Mouse (Mus musculus) lung, embryonic 16.5 days (tissue): ENCODE data around the gene Nicn1. TPM values are rescaled to one million over a fixed set of nuclear protein-coding genes. Genes with fewer than 3 reads are reported as not detected.
"Not testable (repeated sequence)": the region's sequence is repeated elsewhere in the genome, so short reads cannot be mapped to it uniquely, and the experiment has no call there.

ENCODE experiments used
- ATAC-seq: fragments of 200-750 bp; cut with Nextera tagmentation; 2 replicates; pipeline ENCODE4 v1.8.0; 2017; ENCODE audit warnings: low read depth, mild to moderate bottlenecking, moderate library complexity
- H3K27ac ChIP-seq: fragments of 300-500 bp; sonication (generic); 2 replicates; pipeline ENCODE4 v1.5.1; 2014; ENCODE audit warnings: mild to moderate bottlenecking, control low read depth, low read length
- H3K27me3 ChIP-seq: fragments of 300-500 bp; sonication (generic); 2 replicates; pipeline ENCODE4 v1.6.1; 2014; ENCODE audit warnings: low read depth, low read length, mixed read lengths; ENCODE audit not compliant: control insufficient read depth, insufficient read depth
- H3K36me3 ChIP-seq: fragments of 300-500 bp; sonication (generic); 2 replicates; pipeline ENCODE4 v1.6.1; 2014; ENCODE audit warnings: low read length; ENCODE audit not compliant: control insufficient read depth, insufficient read depth
- H3K4me1 ChIP-seq: fragments of 300-500 bp; sonication (generic); replicated peaks from 2 replicates; pipeline ENCODE4 v1.6.1; 2014; ENCODE audit warnings: low read length, mixed read lengths; ENCODE audit not compliant: control insufficient read depth, insufficient read depth
- H3K4me2 ChIP-seq: fragments of 300-500 bp; sonication (generic); 2 replicates; pipeline ENCODE4 v1.6.1; 2014; ENCODE audit warnings: low read depth, low read length, control low read depth
- H3K4me3 ChIP-seq: fragments of 300-500 bp; sonication (generic); 2 replicates; pipeline ENCODE4 v1.5.1; 2014; ENCODE audit warnings: mild to moderate bottlenecking, low read length, control low read depth
- H3K9ac ChIP-seq: fragments of 300-500 bp; sonication (generic); 2 replicates; pipeline ENCODE4 v1.6.1; 2014; ENCODE audit warnings: low read length, control low read depth
- H3K9me3 ChIP-seq: fragments of 300-500 bp; sonication (generic); 2 replicates; pipeline ENCODE4 v1.6.1; 2016; ENCODE audit warnings: low read length; ENCODE audit not compliant: control insufficient read depth
- WGBS: fragments of 180-500 bp; shearing (Covaris S2); extraction: QIAGEN DNeasy Blood & Tissue Kit; methylation state at CpG from one replicate; pipeline ENCODE4 v1.1.7; 2014; 5-methylcytosine and 5-hydroxymethylcytosine counted together
- polyA plus RNA-seq: library from polyadenylated mRNA; unstranded; fragments of >200 nt; fragmentation: Nextera tagmentation; extraction: Ambion mirVana; gene quantifications from 2 replicates; pipeline ENCODE4 v1.2.1, GENCODE M21; 2015

Gene Nicn1
- polyA plus RNA-seq, 1 experiment from 2014 or later = 36.8 TPM

DNA sequence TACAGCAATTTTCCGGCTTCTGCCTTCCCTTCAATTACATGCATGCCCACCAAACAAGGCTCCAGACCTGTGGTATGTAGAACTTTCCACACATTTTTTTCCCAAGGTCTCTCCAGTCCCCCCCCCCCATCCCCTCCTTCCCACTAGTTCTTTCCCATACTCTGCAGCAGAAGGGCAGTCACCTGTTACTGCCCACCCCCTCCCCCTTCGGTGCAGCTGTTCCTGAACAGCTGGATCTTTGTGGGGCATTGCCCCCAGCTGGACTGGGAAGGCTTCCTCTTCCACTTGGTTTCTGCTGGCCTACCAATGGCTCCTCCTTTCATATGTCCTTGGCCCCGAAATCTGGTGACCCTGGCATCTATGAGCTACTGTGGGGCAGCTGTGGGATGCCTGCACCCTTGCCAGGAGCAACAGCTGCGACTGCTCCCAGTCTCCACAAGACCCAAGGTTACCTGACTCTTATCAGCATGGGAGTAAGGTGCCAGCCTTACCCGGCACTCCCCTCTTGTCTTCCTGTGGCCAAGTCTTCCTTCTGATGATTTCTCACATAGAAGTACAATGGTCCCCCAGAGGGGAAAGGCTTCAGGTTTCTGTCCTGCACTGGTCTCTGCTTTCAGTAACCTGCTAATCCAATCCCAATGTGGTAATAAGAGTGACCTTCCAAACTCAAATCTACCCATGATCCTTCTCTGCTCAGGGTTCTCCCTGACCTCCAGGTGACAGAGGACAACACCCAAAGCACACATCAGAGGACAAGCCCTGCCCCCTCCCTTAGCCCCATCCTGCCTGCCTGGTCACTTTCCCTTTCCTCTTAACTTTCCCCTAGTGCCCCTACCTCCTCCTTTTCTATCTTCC is 15.5 kb upstream of the Nicn1 start:
- Histone ChIP-seq H3K4me3 (no peak overlapping the region), H3K36me3 (no peaks in the 10 kb centered on the region), H3K27me3 (no peaks in the 10 kb centered on the region), H3K27ac (peak overlapping the region; percentile 70), H3K9me3 (no peaks in the 10 kb centered on the region), H3K4me1 (peaks cover 26% of the 10 kb centered on the region), H3K9ac (no peak overlapping the region), H3K4me2 (no peak overlapping the region)
- 60% methylated on average over 5 of the region's 5 CpGs for WGBS
- ATAC-seq = no peak

DNA sequence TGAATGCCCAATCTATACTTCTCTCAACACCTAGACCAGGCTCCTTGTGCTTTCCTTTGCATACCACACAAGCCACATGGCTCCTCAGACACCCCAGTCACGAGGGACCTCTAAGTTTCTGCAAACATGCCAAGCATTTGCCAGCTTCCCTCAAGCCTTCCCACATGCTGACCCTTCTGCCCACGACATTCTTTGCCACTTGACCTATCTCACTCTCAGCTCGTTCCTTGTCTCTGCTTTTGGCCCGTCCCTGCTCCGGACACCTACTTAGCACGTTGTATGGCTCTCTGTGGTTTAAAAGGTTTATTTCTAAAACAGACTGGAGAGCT is 14.9 kb upstream of the Nicn1 start:
- no peak overlapping the region for H3K4me2 ChIP-seq
- WGBS = 10% methylated on average over 6 of the region's 6 CpGs
- H3K27ac ChIP-seq = peak overlapping the region; percentile 70
- H3K9ac ChIP-seq = no peak overlapping the region
- no peaks in the 10 kb centered on the region for H3K36me3 ChIP-seq
- ATAC-seq = peak; percentile 70
- no peak overlapping the region for H3K4me3 ChIP-seq
- H3K9me3 ChIP-seq = no peaks in the 10 kb centered on the region
- H3K27me3 ChIP-seq = no peaks in the 10 kb centered on the region
- peaks cover 30% of the 10 kb centered on the region for H3K4me1 ChIP-seq

- no peak overlapping the region for H3K4me2 ChIP-seq
- H3K9ac ChIP-seq = no peak overlapping the region
- no peaks in the 10 kb centered on the region for H3K36me3 ChIP-seq
- ATAC-seq = no peak
- H3K27me3 ChIP-seq = no peaks in the 10 kb centered on the region
- 63% methylated on average over 10 of the region's 10 CpGs for WGBS
- no peaks in the 10 kb centered on the region for H3K9me3 ChIP-seq
- H3K4me1 ChIP-seq = peaks cover 18% of the 10 kb centered on the region
- H3K27ac ChIP-seq = no peak overlapping the region
- no peak overlapping the region for H3K4me3 ChIP-seq
Observed at GRCm38 (mm10) chr9:108278697-108279450, 11.4 kb upstream of the Nicn1 start.

DNA sequence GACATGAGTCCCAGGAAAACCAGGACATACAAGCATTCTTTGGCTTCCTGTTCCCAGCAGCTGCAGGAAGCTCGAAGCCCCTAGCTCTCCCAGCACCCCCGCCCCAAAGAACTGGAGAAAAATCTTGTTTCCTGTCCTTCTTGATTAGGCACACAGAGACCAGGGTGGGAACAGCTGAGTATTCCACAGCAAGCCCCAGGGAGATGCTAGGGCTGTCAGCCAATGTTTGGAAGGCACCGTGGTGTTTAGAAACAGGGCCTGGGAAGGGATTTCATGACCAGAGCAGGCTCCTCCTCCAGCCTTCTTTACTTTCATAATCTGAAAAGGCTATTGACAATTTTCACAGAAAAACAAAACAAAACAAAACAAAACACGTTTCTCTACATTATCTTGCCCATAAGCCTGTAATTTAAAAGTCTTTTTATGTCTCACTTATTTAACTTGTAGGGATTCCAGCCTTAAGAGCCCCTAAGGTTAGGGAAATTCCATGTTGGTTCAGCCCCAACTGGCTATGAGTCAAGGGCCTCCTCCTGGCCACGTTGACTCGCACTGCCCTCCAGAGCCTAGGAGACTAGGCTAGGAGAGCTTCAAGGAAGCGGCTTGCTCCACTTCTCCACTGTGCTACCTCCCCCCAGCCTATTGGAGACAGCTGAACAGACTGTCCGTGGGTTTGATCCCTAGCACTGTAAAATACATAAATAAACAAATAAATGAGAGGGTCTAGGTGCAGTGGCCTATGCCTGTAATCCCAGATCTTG is 10.0 kb upstream of the Nicn1 start:
- Histone ChIP-seq H3K9me3 (no peaks in the 10 kb centered on the region), H3K27ac (peak overlapping the region; percentile 77), H3K4me1 (peaks cover 8% of the 10 kb centered on the region), H3K9ac (no peak overlapping the region), H3K36me3 (no peaks in the 10 kb centered on the region), H3K4me3 (no peak overlapping the region), H3K4me2 (no peak overlapping the region), H3K27me3 (no peaks in the 10 kb centered on the region)
- WGBS = 13% methylated on average over 8 of the region's 8 CpGs
- peak; percentile 91 for ATAC-seq

- peaks cover 8% of the 10 kb centered on the region; the same call in 1 of the 2 replicates for H3K4me1 ChIP-seq
- H3K4me2 ChIP-seq = no peak overlapping the region
- H3K9ac ChIP-seq = no peak overlapping the region
- H3K27me3 ChIP-seq = no peaks in the 10 kb centered on the region
- ATAC-seq = peak; percentile 53; the same call in 1 of the 2 replicates
- no peak overlapping the region for H3K27ac ChIP-seq
- no peaks in the 10 kb centered on the region for H3K9me3 ChIP-seq
- 10% methylated on average over 6 of the region's 6 CpGs for WGBS
- no peaks in the 10 kb centered on the region for H3K36me3 ChIP-seq
- H3K4me3 ChIP-seq = no peak overlapping the region
Observed at GRCm38 (mm10) chr9:108284410-108284809, 5.8 kb upstream of the Nicn1 start.

GRCm38 (mm10) chr9:108287526-108288238 is 2.5 kb upstream of the Nicn1 start:
- H3K36me3 ChIP-seq, H3K9ac ChIP-seq, H3K4me2 ChIP-seq, ATAC-seq, H3K27ac ChIP-seq, H3K27me3 ChIP-seq, H3K9me3 ChIP-seq, H3K4me1 ChIP-seq, H3K4me3 ChIP-seq: not testable (repeated sequence)
- 81% methylated on average over 4 of the region's 6 CpGs for WGBS

DNA sequence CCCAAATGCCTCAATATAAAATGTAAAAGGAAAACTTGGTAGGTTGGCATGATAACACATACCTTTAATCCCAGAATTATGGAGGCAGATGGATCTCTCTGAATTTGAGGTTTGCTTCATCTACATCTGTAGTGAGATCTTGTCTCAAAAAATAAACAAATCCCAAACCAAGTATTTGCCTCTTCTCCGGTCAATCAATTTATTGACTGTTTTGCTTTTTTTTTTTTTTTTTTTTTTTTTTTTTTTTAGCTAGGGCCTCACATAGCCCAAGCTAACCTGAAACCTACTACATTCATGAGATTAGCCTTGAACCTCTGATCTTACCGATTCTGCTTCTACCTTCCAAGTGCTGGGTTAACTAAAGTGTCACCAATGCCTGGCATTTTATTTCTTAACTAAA is 882 bp upstream of the Nicn1 start:
- H3K4me3 ChIP-seq = no peak overlapping the region
- no peak for ATAC-seq
- no peaks in the 10 kb centered on the region for H3K9me3 ChIP-seq
- WGBS = 55% methylated on average over 2 of the region's 2 CpGs
- no peak overlapping the region for H3K4me2 ChIP-seq
- H3K4me1 ChIP-seq = peaks cover 7% of the 10 kb centered on the region
- H3K27me3 ChIP-seq = no peaks in the 10 kb centered on the region
- peak overlapping the region; percentile 72 for H3K9ac ChIP-seq
- no peak overlapping the region; the same call in 1 of the 2 replicates for H3K27ac ChIP-seq
- H3K36me3 ChIP-seq = no peaks in the 10 kb centered on the region

DNA sequence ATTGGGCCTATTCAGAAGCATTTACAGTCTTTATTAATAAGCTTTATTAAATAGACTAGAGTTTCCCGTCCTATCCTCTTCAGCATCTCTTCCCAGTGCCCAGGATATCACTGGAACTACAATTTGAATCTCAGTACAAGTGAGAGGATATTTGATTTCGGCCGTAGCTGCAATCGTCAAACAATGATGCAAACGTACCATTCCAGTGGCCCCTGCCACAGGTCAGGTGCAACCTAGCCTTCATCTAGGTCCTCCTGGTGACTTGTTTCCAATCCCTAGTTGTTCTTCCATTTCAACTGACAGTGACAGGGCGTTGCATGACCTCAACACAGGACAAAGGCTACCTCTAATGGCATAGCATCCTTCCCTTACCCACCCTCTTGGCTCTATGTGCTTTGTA is 544 bp downstream of the Nicn1 start:
- Histone ChIP-seq H3K9me3 (no peaks in the 10 kb centered on the region), H3K4me3 (peak overlapping the region; percentile 76), H3K36me3 (peaks cover 4% of the 10 kb centered on the region; the same call in 1 of the 2 replicates), H3K27me3 (no peaks in the 10 kb centered on the region), H3K9ac (peak overlapping the region; percentile 71), H3K27ac (peak overlapping the region; percentile 48; the same call in 1 of the 2 replicates), H3K4me1 (peaks cover 7% of the 10 kb centered on the region), H3K4me2 (peak overlapping the region; percentile 81)
- WGBS = 33% methylated on average over 6 of the region's 6 CpGs
- no peak for ATAC-seq
